Mouse (Mus musculus) midbrain, embryonic 12.5 days (tissue): ENCODE results near the gene Sympk. TPM values are rescaled to one million over a fixed set of nuclear protein-coding genes. Genes with fewer than 3 reads are reported as not detected.

Source experiments
- ATAC-seq: fragments of 200-750 bp; cut with Nextera tagmentation; 2 replicates; pipeline ENCODE4 v1.8.0; 2017; ENCODE audit warnings: low read depth, moderate TSS enrichment, moderate library complexity; ENCODE audit not compliant: low FRiP score
- H3K27ac ChIP-seq: fragments of 300-500 bp; sonication (generic); replicated peaks from 2 replicates; pipeline ENCODE4 v1.5.1; 2016; ENCODE audit warnings: mild to moderate bottlenecking
- H3K27me3 ChIP-seq: fragments of 300-500 bp; sonication (generic); 2 replicates; pipeline ENCODE4 v1.6.1; 2016; ENCODE audit warnings: mild to moderate bottlenecking
- H3K36me3 ChIP-seq: fragments of 300-500 bp; sonication (generic); 2 replicates; pipeline ENCODE4 v1.6.1; 2016
- H3K4me1 ChIP-seq: fragments of 300-500 bp; sonication (generic); 2 replicates; pipeline ENCODE4 v1.6.1; 2016
- H3K4me2 ChIP-seq: fragments of 300-500 bp; sonication (generic); replicated peaks from 2 replicates; pipeline ENCODE4 v1.6.1; 2016; ENCODE audit warnings: mild to moderate bottlenecking, moderate library complexity
- H3K4me3 ChIP-seq: fragments of 300-500 bp; sonication (generic); 2 replicates; pipeline ENCODE4 v1.5.1; 2016; ENCODE audit warnings: mild to moderate bottlenecking
- H3K9ac ChIP-seq: fragments of 300-500 bp; sonication (generic); replicated peaks from 2 replicates; pipeline ENCODE4 v1.6.1; 2016; ENCODE audit warnings: mild to moderate bottlenecking, moderate library complexity
- H3K9me3 ChIP-seq: fragments of 300-500 bp; sonication (generic); 2 replicates; pipeline ENCODE4 v1.6.1; 2016; ENCODE audit warnings: mild to moderate bottlenecking
- WGBS: fragments of 180-500 bp; shearing (Covaris S2); methylation state at CpG from one replicate; pipeline ENCODE4 v1.1.7; 2016; 5-methylcytosine and 5-hydroxymethylcytosine counted together
- polyA plus RNA-seq: library from polyadenylated mRNA; unstranded; fragments of >200 nt; fragmentation: Nextera tagmentation; extraction: Ambion mirVana; gene quantifications from 2 replicates; pipeline ENCODE4 v1.2.1, GENCODE M21; 2016

Gene Sympk
- polyA plus RNA-seq, 1 experiment from 2014 or later, result 53.5 TPM

DNA sequence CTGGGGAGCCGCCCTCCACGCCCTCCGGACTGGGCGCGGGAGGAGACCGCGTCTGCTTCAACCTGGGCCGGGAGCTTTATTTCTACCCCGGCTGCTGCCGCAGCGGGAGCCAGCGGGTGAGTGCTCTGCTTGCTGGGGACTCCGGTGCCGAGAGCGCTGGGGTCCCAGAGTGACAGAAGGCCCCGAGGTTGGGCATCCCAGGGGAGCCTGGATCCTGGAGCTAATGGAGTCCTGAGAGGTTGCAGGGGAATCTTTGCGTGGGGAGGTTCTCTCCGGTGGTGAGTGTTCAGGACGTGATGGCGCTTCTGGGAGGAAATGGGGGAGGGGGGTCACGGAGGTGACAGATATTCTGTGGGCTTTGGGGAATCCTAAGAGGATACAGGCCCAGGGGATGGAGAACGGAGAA is 52.4 kb downstream of the Sympk start:
- Histone ChIP-seq H3K27me3 (no peaks in the 10 kb centered on the region), H3K27ac (peak overlapping the region; percentile 74), H3K4me1 (peaks cover 18% of the 10 kb centered on the region), H3K9ac (peak overlapping the region; percentile 98), H3K4me2 (peak overlapping the region; percentile 95), H3K4me3 (peak overlapping the region; percentile 97), H3K9me3 (no peaks in the 10 kb centered on the region), H3K36me3 (peaks cover 41% of the 10 kb centered on the region)
- WGBS, result under 1% methylated on average over 22 of the region's 22 CpGs
- ATAC-seq, result no peak

DNA sequence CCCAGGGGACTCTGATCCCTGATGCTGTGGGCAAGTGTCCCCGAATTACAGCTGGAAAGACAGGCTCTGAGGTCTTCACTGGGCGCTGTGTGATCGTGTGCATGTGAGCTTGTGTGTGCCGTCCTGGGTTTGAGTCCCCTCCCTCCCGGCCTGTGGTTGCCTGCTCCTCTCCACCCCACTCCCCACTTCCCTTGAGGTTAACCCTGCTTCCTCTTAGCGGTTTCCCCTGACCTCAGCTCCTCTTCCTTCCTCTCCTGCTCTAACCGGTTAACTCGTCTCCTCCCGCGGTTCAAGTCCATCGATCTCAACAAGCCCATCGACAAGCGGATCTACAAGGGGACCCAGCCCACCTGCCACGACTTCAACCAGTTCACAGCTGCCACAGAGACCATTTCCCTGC is 53.6 kb downstream of the Sympk start:
- Histone ChIP-seq H3K9ac (peak overlapping the region; percentile 98; the same call in 1 of the 2 replicates), H3K27ac (no peak overlapping the region), H3K9me3 (no peaks in the 10 kb centered on the region), H3K27me3 (no peaks in the 10 kb centered on the region), H3K4me1 (peaks cover 22% of the 10 kb centered on the region), H3K36me3 (peaks cover 53% of the 10 kb centered on the region), H3K4me2 (peak overlapping the region; percentile 95), H3K4me3 (peak overlapping the region; percentile 97)
- no peak for ATAC-seq
- 78% methylated on average over 14 of the region's 14 CpGs for WGBS

DNA sequence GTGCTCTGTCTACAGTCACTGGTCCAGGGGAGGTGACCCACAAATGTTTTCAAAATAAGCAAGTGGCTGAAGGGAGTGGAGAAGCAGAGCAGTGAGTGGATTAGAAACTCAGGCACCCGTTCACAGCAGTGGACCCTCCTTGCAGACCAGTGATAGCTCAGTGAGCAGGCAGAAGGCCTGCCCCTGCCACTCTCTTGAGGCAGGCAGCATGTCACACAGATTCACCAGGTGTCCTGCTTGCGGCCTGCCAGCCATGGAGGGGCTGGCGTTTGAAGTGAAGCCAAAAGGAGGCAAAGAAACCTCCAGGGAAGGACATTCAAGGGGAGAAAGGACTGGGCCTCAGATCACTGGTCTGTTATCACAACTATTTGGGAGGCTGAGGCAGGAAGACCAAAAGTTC is 54.6 kb downstream of the Sympk start:
- H3K4me2 ChIP-seq, result no peak overlapping the region
- no peak overlapping the region for H3K9ac ChIP-seq
- no peaks in the 10 kb centered on the region for H3K9me3 ChIP-seq
- H3K4me1 ChIP-seq, result peaks cover 29% of the 10 kb centered on the region
- 84% methylated on average over 3 of the region's 3 CpGs for WGBS
- H3K27ac ChIP-seq, result no peak overlapping the region
- H3K27me3 ChIP-seq, result no peaks in the 10 kb centered on the region
- H3K4me3 ChIP-seq, result no peak overlapping the region
- peaks cover 62% of the 10 kb centered on the region for H3K36me3 ChIP-seq
- ATAC-seq, result no peak

DNA sequence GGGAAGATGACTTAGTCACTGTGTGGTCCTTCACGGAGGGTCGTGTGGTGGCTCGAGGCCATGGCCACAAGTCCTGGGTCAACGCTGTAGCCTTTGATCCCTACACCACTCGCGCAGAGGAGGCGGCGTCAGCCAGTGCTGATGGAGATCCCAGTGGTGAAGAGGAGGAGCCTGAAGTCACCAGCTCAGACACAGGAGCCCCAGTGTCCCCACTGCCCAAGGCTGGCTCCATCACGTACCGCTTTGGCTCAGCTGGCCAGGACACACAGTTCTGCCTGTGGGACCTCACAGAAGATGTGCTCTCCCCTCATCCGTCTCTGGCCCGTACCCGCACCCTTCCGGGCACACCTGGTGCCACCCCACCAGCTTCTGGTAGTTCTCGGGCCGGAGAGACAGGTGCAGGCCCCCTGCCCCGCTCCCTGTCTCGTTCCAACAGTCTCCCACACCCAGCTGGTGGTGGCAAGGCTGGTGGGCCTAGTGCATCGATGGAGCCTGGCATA is 56.3 kb downstream of the Sympk start:
- no peak for ATAC-seq
- WGBS, result 92% methylated on average over 19 of the region's 19 CpGs
- H3K4me1 ChIP-seq, result peaks cover 42% of the 10 kb centered on the region
- H3K9ac ChIP-seq, result no peak overlapping the region
- H3K27ac ChIP-seq, result no peak overlapping the region
- no peak overlapping the region for H3K4me2 ChIP-seq
- H3K9me3 ChIP-seq, result no peaks in the 10 kb centered on the region
- peaks cover 7% of the 10 kb centered on the region for H3K27me3 ChIP-seq
- H3K4me3 ChIP-seq, result no peak overlapping the region
- H3K36me3 ChIP-seq, result peaks cover 64% of the 10 kb centered on the region

DNA sequence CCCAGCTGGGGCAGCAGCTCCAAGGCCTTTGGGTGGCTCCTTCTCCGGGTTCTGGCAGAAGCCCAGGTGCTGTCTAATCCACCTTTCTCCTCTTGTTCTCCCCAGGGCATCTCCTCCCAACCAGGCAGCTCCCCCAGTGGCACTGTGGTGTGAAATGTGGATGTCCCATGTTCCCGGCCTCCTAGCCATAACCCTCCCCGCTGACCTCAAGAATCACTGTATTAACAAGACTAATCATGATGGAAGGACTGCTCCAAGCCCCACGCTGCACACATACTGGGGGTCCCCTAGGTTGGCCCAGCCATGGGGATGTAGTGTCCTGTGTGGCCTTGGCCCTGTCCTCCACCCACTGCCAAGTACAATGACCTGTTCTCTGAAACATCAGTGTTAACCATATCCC is 58.0 kb downstream of the Sympk start:
- Histone ChIP-seq H3K9me3 (no peaks in the 10 kb centered on the region), H3K27ac (no peak overlapping the region), H3K36me3 (peaks cover 65% of the 10 kb centered on the region), H3K9ac (no peak overlapping the region), H3K4me1 (peaks cover 42% of the 10 kb centered on the region), H3K4me3 (no peak overlapping the region), H3K4me2 (no peak overlapping the region), H3K27me3 (peaks cover 7% of the 10 kb centered on the region)
- ATAC-seq, result no peak
- WGBS, result 81% methylated on average over 4 of the region's 4 CpGs

DNA sequence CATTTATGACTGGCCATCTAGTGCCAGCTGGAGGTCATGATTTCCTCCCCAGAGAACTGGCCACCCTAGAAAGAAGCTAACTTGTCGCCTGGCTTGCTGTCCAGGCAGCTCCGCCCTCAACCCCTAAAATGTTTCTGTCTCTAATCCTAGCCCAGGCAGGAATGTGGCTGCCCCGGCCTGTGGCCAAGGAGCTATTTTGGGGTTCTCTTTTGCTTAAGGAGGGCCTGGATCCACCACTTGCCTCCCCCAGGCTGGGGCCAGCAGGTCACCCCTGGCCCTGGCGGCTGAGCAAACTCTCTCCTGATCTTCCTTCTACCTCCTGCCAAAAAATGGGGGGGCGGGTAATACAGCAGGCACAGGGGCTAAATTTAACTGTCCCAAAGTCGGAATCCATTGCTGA is 58.9 kb downstream of the Sympk start:
- ATAC-seq, result no peak
- Histone ChIP-seq H3K36me3 (peaks cover 69% of the 10 kb centered on the region), H3K27me3 (peaks cover 7% of the 10 kb centered on the region), H3K4me1 (peaks cover 33% of the 10 kb centered on the region), H3K27ac (no peak overlapping the region), H3K9ac (no peak overlapping the region), H3K4me3 (no peak overlapping the region), H3K4me2 (no peak overlapping the region), H3K9me3 (no peaks in the 10 kb centered on the region)
- WGBS, result 62% methylated on average over 6 of the region's 6 CpGs

DNA sequence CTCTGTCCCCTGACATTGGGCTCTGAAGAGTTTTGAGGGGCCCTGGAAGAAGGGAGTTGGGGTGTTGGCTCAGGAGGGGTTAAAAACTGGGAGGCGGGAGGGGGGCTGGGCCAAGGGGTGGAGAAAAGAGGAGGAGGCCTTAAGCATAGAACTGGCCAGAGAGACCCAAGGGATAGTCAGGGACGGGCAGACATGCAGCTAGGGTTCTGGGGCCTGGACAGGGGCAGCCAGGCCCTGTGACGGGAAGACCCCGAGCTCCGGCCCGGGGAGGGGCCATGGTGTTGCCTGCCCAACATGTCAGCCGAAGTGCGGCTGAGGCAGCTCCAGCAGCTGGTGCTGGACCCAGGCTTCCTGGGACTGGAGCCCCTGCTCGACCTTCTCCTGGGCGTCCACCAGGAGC is 59.5 kb downstream of the Sympk start, which contains the start of gene Dmpk:
Gene Dmpk, plus strand, starts transcription at position 149 of the 400 bp plus-strand sequence.
- H3K4me3 ChIP-seq, result no peak within 1 kb of the TSS

DNA sequence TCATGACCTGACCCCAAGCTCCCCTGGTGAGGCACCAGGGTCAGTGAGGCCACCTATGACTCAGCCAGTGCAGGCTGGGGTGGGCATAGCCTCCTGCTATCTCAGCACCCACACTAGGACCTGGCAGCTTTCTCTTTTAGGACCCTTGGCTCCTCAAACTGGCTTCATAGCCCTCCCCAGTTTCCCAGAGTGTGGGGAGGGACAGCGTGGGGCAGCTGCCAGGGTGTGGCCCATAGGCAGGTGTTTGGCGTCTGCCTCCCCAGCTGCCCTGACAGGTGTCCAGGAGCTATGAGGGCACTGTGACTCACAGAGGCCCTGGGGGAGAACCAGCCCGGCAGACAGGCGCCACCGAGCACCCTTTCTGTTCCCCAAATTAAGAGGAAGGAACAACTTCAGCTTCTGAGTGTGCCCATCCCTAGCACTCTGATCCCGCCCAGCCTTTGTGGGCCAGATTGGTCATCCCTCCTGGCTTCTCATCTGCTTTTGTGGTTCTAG is 60.1 kb downstream of the Sympk start:
- Histone ChIP-seq H3K4me2 (no peak overlapping the region), H3K4me3 (no peak overlapping the region)

More for the DNA sequence above, 59.5 kb downstream of the Sympk start, which contains the start of gene Dmpk:
- H3K27me3 ChIP-seq, result peaks cover 7% of the 10 kb centered on the region
- H3K27ac ChIP-seq, result no peak within 1 kb of the TSS
- no peak within 1 kb of the TSS for H3K4me2 ChIP-seq
- H3K4me1 ChIP-seq, result peaks cover 33% of the 10 kb centered on the region
- H3K36me3 ChIP-seq, result peaks cover 67% of the 10 kb centered on the region
- ATAC-seq, result no peak
- 46% methylated on average over 10 of the region's 10 CpGs for WGBS
- H3K9me3 ChIP-seq, result no peaks in the 10 kb centered on the region
- H3K9ac ChIP-seq, result no peak within 1 kb of the TSS

DNA sequence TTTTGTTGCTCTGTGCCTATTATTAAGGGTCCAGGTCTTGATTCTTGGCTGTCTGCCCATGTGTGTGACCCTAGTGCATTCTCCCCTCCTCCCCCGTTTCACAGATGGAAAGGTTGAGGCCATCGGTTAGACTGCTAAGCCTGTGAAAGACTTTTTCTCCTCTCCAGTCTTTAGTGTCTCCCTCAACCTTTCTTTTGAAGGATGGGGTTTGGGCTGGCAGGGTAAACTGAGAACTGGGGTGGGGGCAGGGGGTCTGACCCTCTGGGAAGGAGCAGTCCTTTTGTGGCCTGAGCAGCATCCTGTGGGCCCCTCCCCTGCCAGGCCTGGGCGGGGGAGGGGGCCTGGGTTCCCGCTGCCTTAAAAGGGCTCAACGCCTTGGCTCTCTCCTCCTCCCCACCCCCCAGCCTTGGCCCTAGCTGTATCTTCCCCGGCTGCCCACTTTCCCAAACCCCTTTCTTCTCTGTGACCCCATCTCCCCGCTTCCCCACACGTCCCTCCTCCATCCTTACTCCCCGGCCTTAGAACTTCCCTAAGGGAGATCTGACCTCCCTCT is 60.8 kb downstream of the Sympk start:
- Histone ChIP-seq H3K9me3 (no peaks in the 10 kb centered on the region), H3K27ac (no peak overlapping the region), H3K4me3 (no peak overlapping the region), H3K4me1 (peaks cover 33% of the 10 kb centered on the region), H3K4me2 (no peak overlapping the region), H3K36me3 (peaks cover 57% of the 10 kb centered on the region), H3K9ac (no peak overlapping the region), H3K27me3 (peaks cover 9% of the 10 kb centered on the region)
- ATAC-seq, result no peak
- 24% methylated on average over 9 of the region's 9 CpGs for WGBS

More for the DNA sequence above, 60.1 kb downstream of the Sympk start:
- Histone ChIP-seq H3K4me1 (peaks cover 33% of the 10 kb centered on the region), H3K9ac (no peak overlapping the region), H3K27me3 (peaks cover 7% of the 10 kb centered on the region), H3K36me3 (peaks cover 61% of the 10 kb centered on the region), H3K9me3 (no peaks in the 10 kb centered on the region), H3K27ac (no peak overlapping the region)
- WGBS, result 82% methylated on average over 6 of the region's 6 CpGs
- no peak for ATAC-seq

DNA sequence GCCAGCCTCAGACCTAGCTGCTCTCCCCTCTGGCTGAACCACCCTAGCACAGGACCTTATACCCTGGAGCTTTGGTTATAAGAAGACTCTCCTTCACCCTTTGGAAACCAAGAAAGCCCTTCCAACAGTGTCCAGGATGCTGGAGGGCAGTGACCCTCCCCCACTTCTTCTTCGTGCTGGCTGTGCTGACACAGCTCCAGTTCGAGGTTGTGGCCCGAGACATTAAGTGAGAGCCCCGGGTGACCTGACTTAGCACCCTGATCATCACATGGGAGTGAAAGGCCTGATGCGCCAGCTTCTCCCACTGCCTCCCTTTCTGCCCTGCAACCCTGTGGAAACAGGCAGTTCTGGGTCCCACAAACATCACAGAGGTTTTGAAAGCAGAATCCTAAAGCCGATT is 61.3 kb downstream of the Sympk start:
- H3K4me3 ChIP-seq, result no peak overlapping the region
- peaks cover 14% of the 10 kb centered on the region for H3K27me3 ChIP-seq
- no peaks in the 10 kb centered on the region for H3K9me3 ChIP-seq
- WGBS, result 13% methylated on average over 6 of the region's 6 CpGs
- H3K4me1 ChIP-seq, result peaks cover 33% of the 10 kb centered on the region
- no peak for ATAC-seq
- no peak overlapping the region for H3K4me2 ChIP-seq
- peaks cover 57% of the 10 kb centered on the region for H3K36me3 ChIP-seq
- H3K9ac ChIP-seq, result no peak overlapping the region
- H3K27ac ChIP-seq, result no peak overlapping the region

DNA sequence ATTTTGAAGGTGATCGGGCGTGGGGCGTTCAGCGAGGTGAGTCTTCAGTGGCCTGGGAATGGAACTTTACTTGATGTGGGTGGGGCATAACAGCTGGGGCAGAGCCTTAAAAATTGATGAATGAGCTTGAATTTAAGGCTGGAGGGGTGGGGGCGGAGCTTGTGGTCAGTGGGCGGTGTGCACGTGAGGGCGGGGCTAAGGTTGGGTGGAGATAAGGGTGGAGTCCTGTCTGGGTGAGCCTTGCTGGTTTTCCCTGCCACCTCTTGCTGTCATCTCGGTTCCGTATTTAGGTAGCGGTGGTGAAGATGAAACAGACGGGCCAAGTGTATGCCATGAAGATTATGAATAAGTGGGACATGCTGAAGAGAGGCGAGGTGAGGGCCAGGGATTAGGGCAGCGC is 61.9 kb downstream of the Sympk start:
- peaks cover 56% of the 10 kb centered on the region for H3K36me3 ChIP-seq
- no peak for ATAC-seq
- H3K4me3 ChIP-seq, result no peak overlapping the region
- WGBS, result 10% methylated on average over 14 of the region's 14 CpGs
- 0 out of 2 replicates have a peak overlapping the region, but pooled peaks have one; percentile 28 for H3K9ac ChIP-seq
- peaks cover 19% of the 10 kb centered on the region for H3K27me3 ChIP-seq
- no peak overlapping the region for H3K4me2 ChIP-seq
- peaks cover 33% of the 10 kb centered on the region for H3K4me1 ChIP-seq
- H3K27ac ChIP-seq, result no peak overlapping the region
- H3K9me3 ChIP-seq, result no peaks in the 10 kb centered on the region

DNA sequence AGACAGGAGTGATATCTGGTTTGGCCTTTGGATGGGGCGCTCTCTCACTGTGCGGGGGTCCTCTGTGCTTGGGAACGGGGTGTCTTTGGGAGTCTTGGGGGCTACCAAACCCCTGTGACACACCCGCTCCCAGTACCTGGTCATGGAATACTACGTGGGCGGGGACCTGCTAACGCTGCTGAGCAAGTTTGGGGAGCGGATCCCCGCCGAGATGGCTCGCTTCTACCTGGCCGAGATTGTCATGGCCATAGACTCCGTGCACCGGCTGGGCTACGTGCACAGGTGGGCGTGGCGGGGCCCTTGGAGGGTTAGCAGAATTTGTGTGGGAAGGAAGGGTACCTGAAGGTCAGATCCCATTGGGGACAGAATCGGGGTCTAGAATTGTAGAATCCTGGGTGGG is 62.6 kb downstream of the Sympk start:
- WGBS, result 59% methylated on average over 18 of the region's 18 CpGs
- peaks cover 37% of the 10 kb centered on the region for H3K4me1 ChIP-seq
- no peak overlapping the region for H3K4me2 ChIP-seq
- H3K4me3 ChIP-seq, result no peak overlapping the region
- H3K36me3 ChIP-seq, result peaks cover 56% of the 10 kb centered on the region
- H3K9ac ChIP-seq, result no peak overlapping the region
- ATAC-seq, result no peak
- no peaks in the 10 kb centered on the region for H3K9me3 ChIP-seq
- H3K27me3 ChIP-seq, result peaks cover 26% of the 10 kb centered on the region
- no peak overlapping the region for H3K27ac ChIP-seq
